Mouse (Mus musculus): ENCODE results near the gene Zfhx3.

DNA sequence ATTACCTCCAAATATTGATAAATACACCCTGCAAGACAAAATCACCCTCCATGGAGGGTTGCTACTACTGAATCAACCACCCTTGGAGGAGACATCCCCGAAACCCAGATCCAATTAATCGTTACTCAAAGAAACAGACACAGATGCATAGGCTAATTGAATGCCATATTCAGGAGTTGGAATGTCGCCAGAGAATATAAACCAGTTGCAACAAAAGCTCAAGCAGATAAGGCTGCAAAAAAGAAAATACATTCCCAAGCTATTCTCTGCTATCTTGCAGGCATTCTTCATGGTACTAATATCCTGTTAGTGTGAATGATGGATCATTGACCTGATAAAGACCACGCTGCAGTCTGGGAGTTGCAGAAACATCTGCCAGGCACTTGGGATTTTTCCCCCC, 440.7 kb downstream of the Zfhx3 start:
- TF ChIP-seq EP300 (IDR thresholded peaks at IDR 0.05; ENCODE audit: low read depth) (no peak), CTCF (IDR thresholded peaks at IDR 0.05; ENCODE audit: low read depth) (no peak)

Data from liver, embryonic 14.5 days (tissue).